Mouse (Mus musculus) naive thymus-derived CD4-positive, alpha-beta T cell, adult 2 months (primary cell): ENCODE results near the gene Mrgprx2.
"Not testable (repeated sequence)": the region's sequence is repeated elsewhere in the genome, so short reads cannot be mapped to it uniquely, and the experiment has no call there.

Experiments used
- DNase-seq: peaks from one replicate; pipeline ENCODE4 v3.0.0-alpha.2; 2011; ENCODE audit warnings: low read depth

The Mrgprx2 gene

GRCm38 (mm10) chr7:48499221-48499620 lies at the start of gene Mrgprx2:
Gene Mrgprx2 (minus strand): TSS chr7:48499321.
- DNase-seq, result no peak

- DNase-seq, result no peak
Measured at GRCm38 (mm10) chr7:48456242-48456641, 42.9 kb downstream of the Mrgprx2 start, which contains the start of gene Mrgprb1. Gene Mrgprb1 (minus strand): TSS chr7:48456342.

DNA sequence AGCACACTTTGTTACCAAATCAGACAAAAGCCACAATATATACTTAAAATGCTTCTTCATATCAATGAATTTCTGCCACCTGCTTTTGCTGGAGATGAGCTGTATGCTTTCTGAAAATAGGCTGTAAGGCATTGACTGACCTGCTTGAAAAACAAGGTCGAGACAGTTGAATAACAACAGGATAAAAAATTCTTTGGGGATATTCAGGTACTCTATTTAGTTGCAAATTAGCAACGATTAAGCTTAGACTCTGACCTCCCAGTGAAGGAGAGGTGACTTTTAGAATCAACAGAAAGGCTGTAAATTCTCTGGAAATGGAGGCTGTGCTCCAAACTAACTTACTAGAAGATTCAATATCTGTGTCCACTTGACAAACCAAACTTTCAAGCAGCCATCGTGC lies 62.5 kb downstream of the Mrgprx2 start:
- DNase-seq, result no peak

GRCm38 (mm10) chr7:48435936-48436335 lies 63.2 kb downstream of the Mrgprx2 start:
- not testable (repeated sequence) for DNase-seq
